Mouse (Mus musculus) heart, embryonic 10.5 days (tissue): ENCODE measurements around the gene Vamp2. TPM values are rescaled to one million over a fixed set of nuclear protein-coding genes. Genes with fewer than 3 reads are reported as not detected.

Experiments
- DNase-seq: peaks from one replicate; pipeline ENCODE4 v3.0.0-alpha.2; 2017; ENCODE audit warnings: low spot score
- H3K27ac ChIP-seq: fragments of 300-500 bp; sonication (generic); 2 replicates; pipeline ENCODE4 v1.5.1; 2016; ENCODE audit warnings: mild to moderate bottlenecking
- H3K27me3 ChIP-seq: fragments of 300-500 bp; sonication (generic); 2 replicates; pipeline ENCODE4 v1.6.1; 2016; ENCODE audit warnings: mild to moderate bottlenecking; ENCODE audit not compliant: poor library complexity, insufficient read depth, severe bottlenecking
- H3K36me3 ChIP-seq: fragments of 300-500 bp; sonication (generic); 2 replicates; pipeline ENCODE4 v1.6.1; 2016; ENCODE audit warnings: mild to moderate bottlenecking, moderate library complexity
- H3K4me1 ChIP-seq: fragments of 300-500 bp; sonication (generic); 2 replicates; pipeline ENCODE4 v1.6.1; 2016; ENCODE audit warnings: mild to moderate bottlenecking
- H3K4me3 ChIP-seq: fragments of 300-500 bp; sonication (generic); 2 replicates; pipeline ENCODE4 v1.5.1; 2016; ENCODE audit warnings: mild to moderate bottlenecking, moderate library complexity
- H3K9me3 ChIP-seq: fragments of 300-500 bp; sonication (generic); 2 replicates; pipeline ENCODE4 v1.6.1; 2016; ENCODE audit warnings: mild to moderate bottlenecking, moderate library complexity
- WGBS: fragments of 180-500 bp; shearing (Covaris S2); methylation state at CpG from one replicate; pipeline ENCODE4 v1.1.7; 2016; 5-methylcytosine and 5-hydroxymethylcytosine counted together
- polyA plus RNA-seq: library from polyadenylated mRNA; unstranded; fragments of >200 nt; fragmentation: Nextera tagmentation; extraction: Ambion mirVana; gene quantifications from 2 replicates; pipeline ENCODE4 v1.2.1, GENCODE M21; 2016

Gene Vamp2
- polyA plus RNA-seq, 1 experiment from 2014 or later = 85.8 TPM

- Histone ChIP-seq H3K36me3 (0 out of 2 replicates have a peak, but pooled peaks cover 2% of the 10 kb centered on the region), H3K4me3 (peak overlapping the region; percentile 81), H3K27me3 (no peaks in the 10 kb centered on the region), H3K9me3 (no peaks in the 10 kb centered on the region), H3K27ac (peak overlapping the region; percentile 95), H3K4me1 (peaks cover 37% of the 10 kb centered on the region)
- DNase-seq = no peak
- under 1% methylated on average over 49 of the region's 49 CpGs for WGBS
These were observed 28.3 kb upstream of the Vamp2 start for GRCm38 (mm10) chr11:69059975-69060411.

- Histone ChIP-seq H3K27me3 (no peaks in the 10 kb centered on the region), H3K36me3 (no peaks in the 10 kb centered on the region), H3K9me3 (no peaks in the 10 kb centered on the region), H3K4me1 (peaks cover 37% of the 10 kb centered on the region), H3K4me3 (peak overlapping the region; percentile 81), H3K27ac (peak overlapping the region; percentile 95)
- no peak for DNase-seq
- under 1% methylated on average over 40 of the region's 40 CpGs for WGBS
These were observed 27.6 kb upstream of the Vamp2 start for GRCm38 (mm10) chr11:69060448-69061254.

- WGBS = 7% methylated on average over 17 of the region's 17 CpGs
- Histone ChIP-seq H3K9me3 (no peaks in the 10 kb centered on the region), H3K36me3 (no peaks in the 10 kb centered on the region), H3K27ac (peak overlapping the region; percentile 95), H3K4me3 (peak overlapping the region; percentile 81), H3K4me1 (peaks cover 44% of the 10 kb centered on the region), H3K27me3 (no peaks in the 10 kb centered on the region)
- no peak for DNase-seq
These were observed 26.9 kb upstream of the Vamp2 start for GRCm38 (mm10) chr11:69061255-69061912.

DNA sequence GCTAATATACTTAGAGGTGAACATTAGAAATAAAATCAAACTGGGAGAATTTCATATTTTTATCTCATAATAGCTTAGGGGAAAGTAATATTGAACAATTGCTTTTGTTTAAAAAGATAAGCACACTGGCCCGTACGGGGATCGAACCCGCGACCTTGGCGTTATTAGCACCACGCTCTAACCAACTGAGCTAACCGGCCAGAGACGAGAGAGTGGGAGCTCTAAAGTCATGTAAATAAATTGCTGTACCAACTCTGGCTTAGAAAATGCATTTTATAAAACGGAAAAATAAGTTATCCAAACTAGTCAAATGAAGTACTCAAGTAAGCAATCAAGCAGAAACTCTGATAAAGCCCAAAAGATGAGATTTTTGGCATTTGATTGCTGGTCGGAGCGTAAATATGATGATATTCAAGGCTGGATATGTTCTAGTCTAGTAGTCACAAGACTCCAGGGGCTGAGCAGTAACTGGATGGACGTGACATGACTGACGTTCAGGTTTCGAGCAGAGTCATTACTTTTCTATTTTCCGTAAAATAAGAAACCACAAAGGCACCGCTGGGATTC, 26.0 kb upstream of the Vamp2 start:
- no peaks in the 10 kb centered on the region for H3K36me3 ChIP-seq
- peak overlapping the region; percentile 81 for H3K4me3 ChIP-seq
- H3K27me3 ChIP-seq = no peaks in the 10 kb centered on the region
- WGBS = under 1% methylated on average over 17 of the region's 17 CpGs
- H3K4me1 ChIP-seq = peaks cover 50% of the 10 kb centered on the region
- H3K27ac ChIP-seq = 0 out of 2 replicates have a peak overlapping the region, but pooled peaks have one; percentile 62
- DNase-seq = no peak
- H3K9me3 ChIP-seq = no peaks in the 10 kb centered on the region

- Histone ChIP-seq H3K9me3 (no peaks in the 10 kb centered on the region), H3K27ac (peak overlapping the region; percentile 85; the same call in 1 of the 2 replicates), H3K36me3 (no peaks in the 10 kb centered on the region), H3K27me3 (no peaks in the 10 kb centered on the region), H3K4me3 (peak overlapping the region; percentile 81), H3K4me1 (peaks cover 56% of the 10 kb centered on the region)
- peak; percentile 94 for DNase-seq
- under 1% methylated on average over 19 of the region's 19 CpGs for WGBS
These were observed 25.5 kb upstream of the Vamp2 start for GRCm38 (mm10) chr11:69062761-69063224.

GRCm38 (mm10) chr11:69063413-69064201, 24.7 kb upstream of the Vamp2 start:
- Histone ChIP-seq H3K27ac (peak overlapping the region; percentile 89), H3K4me1 (peaks cover 53% of the 10 kb centered on the region), H3K27me3 (no peaks in the 10 kb centered on the region), H3K9me3 (no peaks in the 10 kb centered on the region), H3K4me3 (peak overlapping the region; percentile 81), H3K36me3 (no peaks in the 10 kb centered on the region)
- under 1% methylated on average over 31 of the region's 31 CpGs for WGBS
- DNase-seq = peak; percentile 95

GRCm38 (mm10) chr11:69064259-69065133, 23.8 kb upstream of the Vamp2 start:
- peak overlapping the region; percentile 81 for H3K4me3 ChIP-seq
- WGBS = 48% methylated on average over 9 of the region's 9 CpGs
- DNase-seq = no peak
- no peaks in the 10 kb centered on the region for H3K36me3 ChIP-seq
- H3K27me3 ChIP-seq = no peaks in the 10 kb centered on the region
- H3K27ac ChIP-seq = peak overlapping the region; percentile 89
- H3K9me3 ChIP-seq = no peaks in the 10 kb centered on the region
- peaks cover 50% of the 10 kb centered on the region for H3K4me1 ChIP-seq

DNA sequence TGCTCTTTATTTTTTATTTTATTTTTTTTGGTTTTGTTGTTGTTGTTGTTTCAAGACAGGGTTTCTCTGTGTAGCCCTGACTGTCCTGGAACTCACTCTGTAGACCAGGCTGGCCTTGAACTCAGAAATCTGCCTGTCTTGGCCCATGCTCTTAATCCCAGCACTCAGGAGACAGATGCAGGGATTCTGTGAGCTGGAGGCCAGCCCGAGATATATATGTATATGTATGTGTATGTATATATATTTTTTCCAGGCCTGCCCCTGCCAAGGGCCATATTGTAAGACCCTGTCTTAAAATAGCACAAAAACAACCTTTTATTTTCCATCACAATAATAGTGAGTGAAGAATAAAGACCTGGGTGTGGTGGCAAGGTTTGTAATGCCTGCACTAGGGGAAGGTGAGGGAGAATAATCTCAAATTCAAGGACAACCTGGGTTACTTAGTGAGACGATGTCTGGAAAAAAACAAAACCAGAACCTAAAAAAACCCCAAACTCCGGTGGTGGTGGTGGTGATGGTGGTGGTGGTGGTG, 22.8 kb upstream of the Vamp2 start:
- H3K4me3 ChIP-seq = no peak overlapping the region
- WGBS = 60% methylated on average over 3 of the region's 3 CpGs
- H3K36me3 ChIP-seq = no peaks in the 10 kb centered on the region
- H3K27ac ChIP-seq = no peak overlapping the region
- no peaks in the 10 kb centered on the region for H3K9me3 ChIP-seq
- no peaks in the 10 kb centered on the region for H3K27me3 ChIP-seq
- H3K4me1 ChIP-seq = peaks cover 50% of the 10 kb centered on the region
- DNase-seq = no peak

DNA sequence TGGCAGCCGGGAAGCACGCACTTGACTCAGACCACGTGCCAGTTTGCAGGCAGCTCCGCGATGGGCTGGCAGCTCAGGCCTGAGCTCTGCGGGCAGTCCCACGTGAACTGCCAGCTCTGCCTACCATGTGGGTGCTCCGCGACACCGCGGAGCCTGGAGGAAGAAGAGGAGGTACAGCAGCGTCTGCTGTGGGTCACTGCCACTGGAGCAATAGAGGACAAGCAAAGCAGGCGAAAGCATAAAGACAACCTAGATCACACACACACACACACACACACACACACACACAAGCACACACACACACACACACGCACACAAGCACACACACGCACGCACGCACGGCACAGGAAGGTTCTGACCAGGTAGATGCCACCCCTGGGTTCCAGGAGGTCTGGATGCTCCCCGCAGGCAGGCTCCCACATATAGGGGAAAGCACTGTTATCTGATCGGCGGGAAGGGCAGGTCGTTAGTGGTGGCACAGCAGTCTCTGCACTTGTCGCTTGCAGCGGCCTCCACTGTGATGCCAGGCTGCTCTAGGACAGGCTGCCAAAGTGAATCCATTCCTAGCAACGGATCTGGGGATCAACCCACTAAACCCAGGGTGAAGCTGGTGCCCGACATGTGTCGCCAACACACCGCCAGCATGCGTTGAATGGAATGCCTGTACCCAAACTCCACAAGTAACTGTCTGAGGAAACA, 22.0 kb upstream of the Vamp2 start:
- no peaks in the 10 kb centered on the region for H3K27me3 ChIP-seq
- 3% methylated on average over 29 of the region's 29 CpGs for WGBS
- H3K9me3 ChIP-seq = no peaks in the 10 kb centered on the region
- peak overlapping the region; percentile 67 for H3K27ac ChIP-seq
- H3K4me3 ChIP-seq = peak overlapping the region; percentile 64
- H3K36me3 ChIP-seq = no peaks in the 10 kb centered on the region
- no peak for DNase-seq
- peaks cover 48% of the 10 kb centered on the region for H3K4me1 ChIP-seq

DNA sequence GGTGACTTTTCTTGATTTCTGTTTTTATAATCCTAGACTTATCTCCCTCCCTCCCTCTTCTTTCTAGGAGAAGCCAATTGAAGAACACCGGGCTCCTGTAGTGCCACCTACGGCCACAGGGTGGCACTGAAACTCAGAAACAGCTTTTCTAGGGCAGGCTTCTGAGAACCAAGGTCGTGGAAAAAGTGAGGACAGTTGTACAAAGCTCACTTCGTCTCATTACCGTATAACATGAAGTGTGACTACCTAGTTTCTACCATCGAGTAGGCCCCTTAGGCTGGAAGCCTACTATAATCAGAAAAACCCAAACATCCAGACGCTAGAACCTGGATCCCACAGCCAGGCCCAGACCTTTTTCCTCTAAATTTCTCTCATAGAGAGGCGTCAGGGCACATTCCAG, 21.3 kb upstream of the Vamp2 start:
- no peaks in the 10 kb centered on the region for H3K36me3 ChIP-seq
- DNase-seq = peak; percentile 92
- H3K4me3 ChIP-seq = peak overlapping the region; percentile 64
- no peaks in the 10 kb centered on the region for H3K27me3 ChIP-seq
- WGBS = 5% methylated on average over 8 of the region's 8 CpGs
- H3K4me1 ChIP-seq = peaks cover 48% of the 10 kb centered on the region
- peak overlapping the region; percentile 82 for H3K27ac ChIP-seq
- no peaks in the 10 kb centered on the region for H3K9me3 ChIP-seq

GRCm38 (mm10) chr11:69067601-69068000, 20.7 kb upstream of the Vamp2 start:
- H3K9me3 ChIP-seq = no peaks in the 10 kb centered on the region
- H3K27me3 ChIP-seq = no peaks in the 10 kb centered on the region
- WGBS = 20% methylated on average over 6 of the region's 6 CpGs
- peaks cover 52% of the 10 kb centered on the region for H3K4me1 ChIP-seq
- H3K27ac ChIP-seq = peak overlapping the region; percentile 82
- peak overlapping the region; percentile 64; the same call in 1 of the 2 replicates for H3K4me3 ChIP-seq
- no peaks in the 10 kb centered on the region for H3K36me3 ChIP-seq
- DNase-seq = no peak
